Mouse (Mus musculus) C2C12 (cell line): ENCODE data around the gene Raver2. TPM values are rescaled to one million over a fixed set of nuclear protein-coding genes. Genes with fewer than 3 reads are reported as not detected.

Experiments
- H3K27me3 ChIP-seq: one replicate; pipeline ENCODE4 v1.6.1; 2011; ENCODE audit not compliant: control insufficient read depth, insufficient read depth, insufficient read length
- H3K36me3 ChIP-seq: one replicate; pipeline ENCODE4 v1.6.1; 2011; ENCODE audit not compliant: control insufficient read depth, insufficient read depth
- H3K4me3 ChIP-seq: one replicate; pipeline ENCODE4 v1.5.1; 2011; ENCODE audit warnings: mild to moderate bottlenecking, control low read depth; ENCODE audit not compliant: poor library complexity, insufficient read depth, severe bottlenecking
- H3K79me2 ChIP-seq: one replicate; pipeline ENCODE4 v1.6.1; 2011; ENCODE audit not compliant: control insufficient read depth, insufficient read depth
- H3K79me3 ChIP-seq: one replicate; pipeline ENCODE4 v1.6.1; 2011; ENCODE audit warnings: low read depth, control low read depth
- H3ac ChIP-seq: one replicate; pipeline ENCODE3; 2011; ENCODE audit warnings: low read depth; ENCODE audit not compliant: control insufficient read depth, insufficient read length
- CEBPB ChIP-seq: IDR thresholded peaks from one replicate; pipeline ENCODE4 v1.6.1; 2011; ENCODE audit warnings: low read depth, mild to moderate bottlenecking, control low read depth, moderate library complexity
- CTCF ChIP-seq: IDR thresholded peaks from one replicate; pipeline ENCODE4 v1.5.1; 2011; ENCODE audit not compliant: control insufficient read depth, insufficient read depth, insufficient read length
- FOSL1 ChIP-seq: IDR thresholded peaks from one replicate; pipeline ENCODE4 v1.8.0; 2011; ENCODE audit warnings: mild to moderate bottlenecking, low read length; ENCODE audit not compliant: poor library complexity, insufficient read depth, severe bottlenecking
- MAX ChIP-seq: IDR thresholded peaks from one replicate; pipeline ENCODE4 v1.6.1; 2011; ENCODE audit warnings: mild to moderate bottlenecking, control low read depth
- MYOD1 ChIP-seq: IDR thresholded peaks from one replicate; pipeline ENCODE4 v1.6.1; 2011; ENCODE audit warnings: low read depth; ENCODE audit not compliant: control insufficient read depth, insufficient read length
- MYOG ChIP-seq: IDR thresholded peaks from one replicate; pipeline ENCODE4 v1.6.1; 2011; ENCODE audit not compliant: control insufficient read depth, insufficient read length; ENCODE audit errors: extremely low read depth
- USF1 ChIP-seq: IDR thresholded peaks from one replicate; pipeline ENCODE4 v1.6.1; 2011; ENCODE audit warnings: low read depth, mild to moderate bottlenecking, control low read depth, moderate library complexity
- polyA plus RNA-seq: library from polyadenylated mRNA; unstranded; fragments of >200 nt; fragmentation: generic; extraction: Trizol; gene quantifications from one replicate; pipeline ENCODE4 v1.2.1, GENCODE M21; 2012; ENCODE audit warnings: missing spikeins

The Raver2 gene
- polyA plus RNA-seq, 1 experiment: 0.04 TPM

- Histone ChIP-seq H3K27me3 (no peaks in the 10 kb centered on the region), H3K79me3 (peaks cover 3% of the 10 kb centered on the region), H3K79me2 (peaks cover 20% of the 10 kb centered on the region), H3K36me3 (peaks cover 4% of the 10 kb centered on the region), H3ac (no peak overlapping the region), H3K4me3 (no peak overlapping the region)
- TF ChIP-seq CEBPB (no peak), MYOD1 (no peak), FOSL1 (no peak), CTCF (no peak), MYOG (no peak), MAX (no peak), USF1 (no peak)
Measured at GRCm38 (mm10) chr4:101192241-101192976, 123.6 kb downstream of the Raver2 start.

DNA sequence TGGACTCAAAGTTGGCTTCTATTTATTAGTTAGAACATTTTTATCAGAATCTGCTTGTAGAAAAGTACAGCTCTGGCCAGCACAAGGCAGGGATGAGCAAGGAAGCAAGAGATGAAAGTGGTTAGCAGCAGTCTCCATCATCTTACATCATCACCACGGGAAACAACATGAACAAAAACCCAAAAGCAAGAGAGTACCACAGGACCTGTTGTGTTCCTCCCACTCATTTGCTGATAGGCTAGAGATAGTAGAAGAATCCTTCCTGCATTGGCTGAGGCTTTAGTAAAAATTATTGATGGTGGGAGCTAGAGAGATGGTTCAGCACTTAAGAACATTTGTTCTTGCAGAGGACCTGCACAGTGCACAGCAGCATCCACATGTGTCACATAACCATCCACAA lies 125.4 kb downstream of the Raver2 start:
- TF ChIP-seq MYOD1: no peak
- no peak for TF ChIP-seq FOSL1
- TF ChIP-seq CTCF: no peak
- TF ChIP-seq CEBPB: no peak
- no peak for TF ChIP-seq USF1
- no peak for TF ChIP-seq MAX
- TF ChIP-seq MYOG: no peak
- H3K79me3 ChIP-seq: peaks cover 3% of the 10 kb centered on the region
- peaks cover 29% of the 10 kb centered on the region for H3K79me2 ChIP-seq
- no peak overlapping the region for H3K4me3 ChIP-seq
- peaks cover 4% of the 10 kb centered on the region for H3K36me3 ChIP-seq
- no peak overlapping the region for H3ac ChIP-seq
- H3K27me3 ChIP-seq: no peaks in the 10 kb centered on the region

- Histone ChIP-seq H3K27me3 (no peaks in the 10 kb centered on the region), H3ac (no peak overlapping the region), H3K36me3 (no peaks in the 10 kb centered on the region), H3K79me2 (peaks cover 49% of the 10 kb centered on the region), H3K4me3 (no peak overlapping the region), H3K79me3 (peaks cover 10% of the 10 kb centered on the region)
- TF ChIP-seq USF1 (no peak), FOSL1 (no peak), CEBPB (no peak), MYOD1 (no peak), CTCF (no peak), MAX (no peak), MYOG (no peak)
Measured at GRCm38 (mm10) chr4:101196407-101196806, 127.6 kb downstream of the Raver2 start.

DNA sequence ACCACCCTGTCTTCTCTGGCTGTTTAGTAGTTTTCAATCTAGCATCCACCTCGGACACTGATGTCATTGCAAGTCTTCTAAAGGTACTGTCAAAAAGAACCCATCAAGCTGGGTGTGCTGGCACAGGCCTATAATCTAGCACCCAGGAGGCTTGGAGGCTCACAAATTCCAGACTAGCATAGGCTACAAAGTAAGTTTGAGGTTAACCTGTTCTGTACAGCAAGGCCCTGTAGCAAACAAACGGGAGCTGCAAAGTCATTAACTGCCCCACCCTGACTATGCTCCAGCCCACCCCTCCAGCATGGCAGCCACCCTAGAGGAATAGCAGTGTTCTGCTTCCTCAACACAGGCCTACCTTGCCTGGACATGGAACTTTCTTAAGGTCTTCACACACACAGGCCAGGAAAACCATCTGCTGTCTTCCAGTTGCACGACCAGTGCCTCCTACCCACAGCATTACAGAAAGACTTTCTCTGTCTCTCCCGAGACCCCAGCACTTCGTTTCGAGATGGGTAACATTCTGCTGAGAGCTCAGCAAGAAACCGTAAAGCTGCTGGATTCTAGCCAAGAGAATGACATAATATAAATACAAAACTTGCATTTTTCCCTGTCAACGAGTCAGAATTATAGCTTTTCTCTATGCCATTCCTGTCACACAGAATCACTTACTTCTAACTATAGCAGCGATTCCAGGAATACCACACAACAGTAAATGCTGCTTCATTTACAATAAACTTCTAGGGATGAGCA lies 128.8 kb downstream of the Raver2 start:
- Histone ChIP-seq H3K79me2 (peaks cover 58% of the 10 kb centered on the region), H3K4me3 (no peak overlapping the region), H3ac (no peak overlapping the region), H3K79me3 (peaks cover 14% of the 10 kb centered on the region), H3K36me3 (no peaks in the 10 kb centered on the region), H3K27me3 (no peaks in the 10 kb centered on the region)
- no peak for TF ChIP-seq MYOD1
- no peak for TF ChIP-seq MAX
- TF ChIP-seq CTCF: no peak
- no peak for TF ChIP-seq FOSL1
- no peak for TF ChIP-seq CEBPB
- TF ChIP-seq USF1: no peak
- TF ChIP-seq MYOG: no peak

DNA sequence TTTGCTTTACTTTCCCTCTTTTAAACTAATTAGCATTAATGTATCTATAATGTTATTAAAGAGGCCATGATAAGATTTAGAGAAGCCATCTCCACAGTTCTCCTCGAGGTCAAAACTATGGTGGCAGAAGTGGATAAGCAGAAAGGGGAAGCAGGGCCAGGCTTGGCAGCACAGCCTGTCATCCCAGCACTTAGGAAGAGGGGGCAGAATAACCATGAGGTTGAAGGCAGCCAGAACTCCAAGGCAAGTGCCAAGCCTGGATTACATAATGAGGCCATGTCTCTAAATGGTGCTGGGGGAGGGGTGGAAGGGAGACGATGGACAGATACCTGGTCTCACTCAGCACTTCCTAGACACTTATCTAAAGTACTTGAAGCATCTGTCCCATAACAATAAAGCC lies 129.6 kb downstream of the Raver2 start:
- H3K27me3 ChIP-seq: no peaks in the 10 kb centered on the region
- no peak overlapping the region for H3K4me3 ChIP-seq
- peaks cover 58% of the 10 kb centered on the region for H3K79me2 ChIP-seq
- peaks cover 14% of the 10 kb centered on the region for H3K79me3 ChIP-seq
- no peak overlapping the region for H3ac ChIP-seq
- no peaks in the 10 kb centered on the region for H3K36me3 ChIP-seq
- TF ChIP-seq CTCF (no peak), MYOG (no peak)
